Mouse (Mus musculus): ENCODE results near the gene Gkap1.

DNA sequence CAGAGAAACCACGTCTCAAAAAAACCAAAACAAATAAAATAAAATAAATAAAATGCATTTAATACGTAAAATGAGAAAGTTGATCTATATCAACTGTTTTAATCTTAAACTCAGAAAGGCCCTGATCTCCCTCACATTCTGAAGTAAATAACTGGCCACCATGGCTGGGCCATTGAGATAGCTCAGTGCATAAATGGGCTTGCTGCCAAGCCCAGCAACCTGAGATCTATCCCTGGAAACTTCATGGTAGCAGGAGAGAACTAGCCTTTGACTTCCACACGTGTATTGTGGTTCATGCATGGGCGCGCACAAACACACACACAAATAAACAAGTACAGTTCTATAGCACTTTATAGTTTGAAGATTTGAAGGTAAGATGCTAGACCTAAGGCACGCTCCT is 74.2 kb downstream of the Gkap1 start:
- TF ChIP-seq HCFC1 (IDR thresholded peaks at IDR 0.05; ENCODE audit: borderline replicate concordance, insufficient read depth, low read length) (no peak), CHD2 (IDR thresholded peaks at IDR 0.05; ENCODE audit: low read depth, low read length) (no peak), MAFK (IDR thresholded peaks at IDR 0.05; ENCODE audit: insufficient read depth, low read depth, low read length) (no peak)
